Mouse (Mus musculus): ENCODE data around the gene Toe1. TPM values are rescaled to one million over a fixed set of nuclear protein-coding genes. Genes with fewer than 3 reads are reported as not detected.

Toe1 gene
- 10 to 100 TPM; 58.9 to 60.1 TPM for total RNA-seq (2023)

DNA sequence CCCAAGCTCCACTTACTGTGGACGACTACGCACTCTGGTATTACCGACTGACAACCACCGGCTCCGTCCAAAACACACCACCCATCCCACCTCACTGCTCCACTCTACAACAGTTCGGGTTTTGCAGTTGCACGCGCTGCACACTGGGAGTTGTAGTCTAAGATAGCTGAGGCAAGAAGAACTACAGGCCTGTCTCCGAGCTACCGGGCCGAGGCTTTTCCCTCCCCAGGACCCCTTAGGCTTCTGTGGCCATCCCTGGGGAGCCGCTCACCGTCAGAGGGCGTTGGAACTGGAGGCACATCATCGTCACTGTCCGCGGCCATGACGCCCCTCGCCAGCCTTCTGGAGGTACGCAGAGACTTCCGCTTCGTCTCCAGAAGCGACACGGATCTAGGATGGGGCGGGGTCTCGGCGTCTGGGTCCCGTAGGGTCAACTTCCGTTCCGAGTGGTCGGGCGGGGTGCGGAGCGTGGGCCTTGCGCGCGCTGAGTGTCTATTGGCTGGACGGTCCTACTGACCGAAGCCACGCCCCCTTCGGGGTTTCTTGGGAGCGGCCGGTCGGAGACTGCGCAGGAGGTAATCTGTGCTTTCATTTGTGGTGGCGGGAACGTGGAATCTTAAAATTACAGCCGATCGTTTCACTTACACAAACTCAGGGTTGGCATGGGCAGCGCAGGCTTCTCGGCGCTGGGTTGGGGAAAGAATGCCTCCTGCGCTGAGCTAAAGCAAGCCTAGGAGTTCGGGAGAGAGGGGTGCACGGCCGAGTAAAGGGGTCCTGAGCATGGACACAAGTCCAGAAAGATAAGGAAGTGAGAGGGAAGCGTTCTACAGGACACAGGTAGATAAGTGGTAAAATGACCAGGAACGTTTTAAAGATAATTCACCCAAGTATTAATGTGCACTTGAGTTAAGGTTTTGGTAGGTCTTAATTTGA is at the start of gene Toe1, which contains the start of gene Mutyh:
Toe1 (minus strand) TSS at position 444 of the 933 bp plus-strand sequence.
Mutyh (plus strand) TSS at position 527 of the 933 bp plus-strand sequence.

DNA sequence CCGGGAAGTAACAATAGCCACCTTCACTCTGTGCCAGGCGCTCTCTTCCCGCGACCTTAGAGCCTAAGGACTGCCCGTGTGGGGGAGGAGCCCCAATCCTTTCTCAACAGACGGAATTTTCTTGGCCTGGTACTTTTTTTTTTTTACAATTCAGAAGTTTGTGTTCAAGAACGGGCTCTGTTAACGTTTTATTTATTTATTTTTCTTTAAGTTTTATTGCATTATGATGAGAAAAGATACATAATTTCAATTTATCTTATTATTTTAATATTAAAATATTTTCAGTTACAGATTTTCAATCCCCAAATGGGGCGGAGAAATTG is 14.2 kb upstream of the Toe1 start, which contains the start of gene Hpdl:
Hpdl (minus strand) TSS at position 14 of the 323 bp plus-strand sequence.

Other genes with a start within 250 kb of the Toe1 start
- gene Gpbp1l1, start 250.0 kb downstream of the Toe1 start, total RNA-seq (2023) = 100 to 1,000 TPM; 118 to 120 TPM
- gene Ccdc17, start 211.0 kb downstream of the Toe1 start, total RNA-seq (2023) = 10 to 100 TPM; 12.8 to 14.4 TPM
- 100 to 1,000 TPM in 1 of 2 experiments, 10 to 100 TPM in 1; 82.1 to 104 TPM for gene Nasp, start 179.7 kb downstream of the Toe1 start, total RNA-seq (2023)
- 100 to 1,000 TPM; 186 to 195 TPM for gene Akr1a1, start 156.0 kb downstream of the Toe1 start, total RNA-seq (2023)
- gene Prdx1, start 122.1 kb downstream of the Toe1 start, total RNA-seq (2023) = 100 to 1,000 TPM; 164 TPM
- gene Mmachc, start 99.2 kb downstream of the Toe1 start, total RNA-seq (2023) = 1 to 10 TPM; 4.5 to 6.0 TPM
- gene Ccdc163, start 99.1 kb downstream of the Toe1 start, total RNA-seq (2023) = 10 to 100 TPM; 13.1 to 19.6 TPM
- gene Tesk2, start 86.7 kb downstream of the Toe1 start, total RNA-seq (2023) = 1 to 10 TPM; 4.8 to 7.5 TPM
- gene Mutyh, start 83 bp upstream of the Toe1 start, total RNA-seq (2023) = 10 to 100 TPM in 1 of 2 experiments, 1 to 10 TPM in 1; 9.4 to 11.7 TPM
- not detected for gene Hpdl, start 14.1 kb upstream of the Toe1 start, total RNA-seq (2023)
- under 1 TPM in 1 of 2 experiments, not detected in 1; 0.24 TPM for gene Zswim5, start 69.7 kb upstream of the Toe1 start, total RNA-seq (2023)
- gene Urod, start 186.8 kb upstream of the Toe1 start, total RNA-seq (2023) = 10 to 100 TPM; 59.0 to 60.5 TPM
- 10 to 100 TPM; 42.2 to 52.6 TPM for gene Hectd3, start 187.7 kb upstream of the Toe1 start, total RNA-seq (2023)
- 10 to 100 TPM; 25.4 to 27.5 TPM for gene Eif2b3, start 211.8 kb upstream of the Toe1 start, total RNA-seq (2023)